Mouse (Mus musculus): Measurements from ENCODE around the gene Vezt. TPM values are rescaled to one million over a fixed set of nuclear protein-coding genes. Genes with fewer than 3 reads are reported as not detected.

Vezt gene
- polyA plus RNA-seq, 1 experiment from 2014 or later = 29.4 TPM

DNA sequence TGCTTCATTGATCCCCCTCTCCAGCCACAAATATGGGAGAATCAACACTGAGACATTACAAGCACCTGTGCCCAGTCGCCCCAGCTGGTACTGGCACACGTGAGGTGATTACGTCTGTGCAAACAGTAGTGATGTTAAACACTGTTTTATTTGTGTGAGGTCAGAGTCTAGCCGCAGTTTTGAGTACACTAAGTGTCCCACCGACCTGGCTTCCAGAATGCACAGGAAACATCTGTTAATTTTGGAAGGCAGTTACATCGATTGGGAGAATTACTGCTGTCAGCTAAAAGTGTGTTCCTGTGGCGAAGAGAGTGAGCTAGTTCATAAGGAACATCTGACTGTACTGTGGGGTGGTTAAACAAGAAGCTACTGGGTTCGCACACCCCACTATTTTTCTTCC lies 24.6 kb upstream of the Vezt start:
- WGBS = 75% methylated on average over 8 of the region's 8 CpGs
- Histone ChIP-seq H3K9ac (no peak overlapping the region), H3K4me2 (no peak overlapping the region), H3K4me1 (replicated peaks) (peaks cover 33% of the 10 kb centered on the region), H3K36me3 (no peaks in the 10 kb centered on the region), H3K27ac (ENCODE audit: poor library complexity, severe bottlenecking) (no peak overlapping the region), H3K27me3 (replicated peaks) (no peaks in the 10 kb centered on the region), H3K9me3 (replicated peaks) (no peaks in the 10 kb centered on the region), H3K4me3 (no peak overlapping the region)
- no peak for ATAC-seq (ENCODE audit: insufficient number of reproducible peaks, low FRiP score)

DNA sequence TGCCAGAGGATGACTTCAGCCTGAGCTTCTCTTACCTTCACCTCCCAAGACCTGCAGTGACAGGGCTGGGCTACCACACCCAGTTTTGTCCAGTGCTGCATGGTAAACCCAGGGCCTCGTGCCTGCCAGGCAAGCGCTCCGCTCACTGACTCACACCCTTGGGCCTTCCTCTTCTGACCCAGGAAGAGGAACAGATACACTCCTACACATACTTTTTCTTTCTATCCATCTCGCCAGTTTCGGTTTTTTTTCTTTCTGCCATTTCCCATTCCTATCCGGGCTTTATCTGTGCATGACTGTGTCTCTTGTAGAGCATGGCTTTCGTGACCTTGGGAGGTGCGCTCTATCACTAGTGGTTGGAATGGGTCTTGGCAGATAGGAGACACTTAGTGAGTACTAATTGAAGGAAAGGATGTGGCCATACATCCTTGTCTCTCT lies 24.0 kb upstream of the Vezt start:
- ATAC-seq (ENCODE audit: insufficient number of reproducible peaks, low FRiP score) = no peak; the same call in 1 of the 2 replicates
- 70% methylated on average over 8 of the region's 8 CpGs for WGBS
- peaks cover 33% of the 10 kb centered on the region for H3K4me1 ChIP-seq (replicated peaks)

DNA sequence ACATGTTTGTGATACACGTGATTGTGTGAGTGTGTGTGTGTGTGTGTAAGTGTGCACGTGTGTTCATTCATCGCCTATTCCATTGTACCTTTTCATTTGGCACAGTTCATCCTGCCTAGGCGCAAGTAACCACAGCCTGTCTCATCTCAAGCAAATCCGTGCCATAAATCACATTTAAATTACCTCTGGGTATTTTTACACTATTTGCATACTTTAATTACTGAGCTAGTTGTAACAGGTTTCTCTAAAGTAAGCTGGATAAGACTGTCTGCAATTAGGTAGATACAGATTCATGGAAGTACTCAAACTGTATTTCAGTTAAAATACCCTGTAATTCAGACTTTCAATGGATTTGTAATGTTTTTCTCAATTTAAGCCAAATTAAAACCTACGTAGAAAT lies 20.9 kb upstream of the Vezt start:
- no peak for ATAC-seq (ENCODE audit: insufficient number of reproducible peaks, low FRiP score)
- Histone ChIP-seq H3K9ac (no peak overlapping the region), H3K36me3 (no peaks in the 10 kb centered on the region), H3K9me3 (replicated peaks) (no peaks in the 10 kb centered on the region), H3K4me1 (replicated peaks) (peaks cover 21% of the 10 kb centered on the region), H3K4me2 (no peak overlapping the region), H3K27me3 (replicated peaks) (no peaks in the 10 kb centered on the region), H3K4me3 (no peak overlapping the region), H3K27ac (ENCODE audit: poor library complexity, severe bottlenecking) (no peak overlapping the region)
- WGBS = 89% methylated on average over 6 of the region's 6 CpGs

More for the DNA sequence above, 24.0 kb upstream of the Vezt start:
- H3K9ac ChIP-seq = no peak overlapping the region
- H3K4me2 ChIP-seq = no peak overlapping the region
- no peaks in the 10 kb centered on the region for H3K9me3 ChIP-seq (replicated peaks)
- H3K27ac ChIP-seq (ENCODE audit: poor library complexity, severe bottlenecking) = no peak overlapping the region
- H3K36me3 ChIP-seq = no peaks in the 10 kb centered on the region
- no peaks in the 10 kb centered on the region for H3K27me3 ChIP-seq (replicated peaks)
- H3K4me3 ChIP-seq = no peak overlapping the region

DNA sequence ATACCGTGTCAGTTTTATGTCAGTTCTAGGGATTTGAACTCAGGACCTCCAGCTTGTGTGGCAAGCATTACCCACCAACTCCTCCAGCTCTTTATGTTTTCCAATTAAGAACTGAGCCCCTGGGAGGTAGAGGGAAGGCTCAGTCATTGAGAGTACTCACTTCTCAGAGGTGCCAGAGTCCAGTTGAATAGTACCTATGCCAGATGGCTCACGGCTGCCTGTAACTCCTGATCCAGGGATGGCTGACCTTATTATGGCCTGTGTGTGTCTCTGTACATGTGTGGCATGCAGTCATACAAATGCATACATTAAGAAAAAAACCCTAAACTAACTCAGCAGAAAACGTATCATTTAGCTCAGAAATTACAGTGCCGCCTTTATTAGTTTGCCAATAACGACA lies 15.1 kb upstream of the Vezt start:
- Histone ChIP-seq H3K4me1 (replicated peaks) (peaks cover 33% of the 10 kb centered on the region), H3K4me3 (no peak overlapping the region), H3K9ac (no peak overlapping the region), H3K27me3 (replicated peaks) (no peaks in the 10 kb centered on the region), H3K4me2 (no peak overlapping the region), H3K9me3 (replicated peaks) (no peaks in the 10 kb centered on the region), H3K36me3 (peaks cover 6% of the 10 kb centered on the region), H3K27ac (ENCODE audit: poor library complexity, severe bottlenecking) (no peak overlapping the region)
- 87% methylated on average over 5 of the region's 5 CpGs for WGBS
- ATAC-seq (ENCODE audit: insufficient number of reproducible peaks, low FRiP score) = no peak

DNA sequence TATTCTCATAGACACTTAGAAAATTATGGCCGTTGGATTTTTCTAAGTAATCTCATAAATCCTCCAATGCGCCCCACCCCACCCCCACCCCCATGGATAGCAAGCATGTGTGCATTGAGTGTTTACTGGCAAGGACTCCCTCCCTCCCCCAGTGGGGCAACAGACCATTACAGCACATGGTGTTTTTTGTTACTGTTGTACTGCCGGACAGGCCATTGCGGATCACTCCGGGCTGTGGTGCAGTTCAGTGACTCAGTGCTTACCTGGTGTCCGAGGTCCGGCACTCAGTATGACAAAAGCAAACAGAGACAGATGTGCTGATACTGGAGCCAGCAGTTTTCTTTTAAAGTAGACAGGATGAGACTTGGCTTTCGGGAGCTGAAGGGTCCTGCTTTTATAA lies 13.5 kb upstream of the Vezt start:
- WGBS = 78% methylated on average over 8 of the region's 8 CpGs
- Histone ChIP-seq H3K4me2 (no peak overlapping the region), H3K4me3 (no peak overlapping the region), H3K27ac (ENCODE audit: poor library complexity, severe bottlenecking) (no peak overlapping the region), H3K36me3 (peaks cover 20% of the 10 kb centered on the region), H3K9me3 (replicated peaks) (no peaks in the 10 kb centered on the region), H3K9ac (no peak overlapping the region), H3K27me3 (replicated peaks) (no peaks in the 10 kb centered on the region), H3K4me1 (replicated peaks) (peaks cover 33% of the 10 kb centered on the region)
- no peak for ATAC-seq (ENCODE audit: insufficient number of reproducible peaks, low FRiP score)

DNA sequence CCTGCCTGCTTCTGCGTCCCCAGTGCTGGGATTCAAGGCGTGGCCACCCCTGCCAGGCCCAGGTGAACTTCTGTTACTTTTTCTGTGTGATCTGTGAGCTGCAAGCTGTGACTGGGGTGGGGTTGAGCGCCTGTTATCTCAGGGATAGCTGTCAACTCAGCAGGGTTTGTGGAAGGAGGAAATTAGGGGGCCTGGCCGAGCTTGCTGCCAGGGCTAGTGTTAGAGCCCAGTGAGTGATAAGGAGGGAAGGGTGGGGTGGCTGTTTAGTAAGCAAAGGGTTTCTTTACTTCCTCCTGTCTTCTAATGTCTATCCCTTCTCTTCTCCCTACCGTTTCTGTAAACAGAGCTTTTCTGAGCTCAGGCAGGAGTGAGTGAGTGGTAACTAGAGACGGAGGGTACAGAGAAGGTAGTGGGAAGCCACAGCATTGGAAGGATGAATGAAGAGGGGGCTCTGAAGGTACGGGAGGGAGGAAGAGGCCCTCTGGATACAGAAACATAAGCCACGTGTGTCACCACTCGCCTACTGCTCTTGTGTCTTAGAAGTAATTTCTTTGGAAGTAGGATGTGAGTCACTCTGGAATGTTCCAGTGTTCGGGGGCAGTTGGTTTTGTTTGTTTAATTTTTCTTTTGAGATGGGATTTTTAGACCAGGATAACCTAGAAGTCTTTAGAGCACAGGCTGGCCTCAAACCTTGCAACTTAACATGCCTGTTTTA lies 12.4 kb upstream of the Vezt start:
- 17% methylated on average over 10 of the region's 10 CpGs for WGBS
- Histone ChIP-seq H3K4me3 (no peak overlapping the region), H3K36me3 (peaks cover 25% of the 10 kb centered on the region), H3K9ac (no peak overlapping the region), H3K4me2 (peak overlapping the region; percentile 33), H3K9me3 (replicated peaks) (no peaks in the 10 kb centered on the region), H3K27me3 (replicated peaks) (no peaks in the 10 kb centered on the region), H3K27ac (ENCODE audit: poor library complexity, severe bottlenecking) (peak overlapping the region; percentile 55), H3K4me1 (replicated peaks) (peaks cover 33% of the 10 kb centered on the region)
- peak; percentile 88 for ATAC-seq (ENCODE audit: insufficient number of reproducible peaks, low FRiP score)

DNA sequence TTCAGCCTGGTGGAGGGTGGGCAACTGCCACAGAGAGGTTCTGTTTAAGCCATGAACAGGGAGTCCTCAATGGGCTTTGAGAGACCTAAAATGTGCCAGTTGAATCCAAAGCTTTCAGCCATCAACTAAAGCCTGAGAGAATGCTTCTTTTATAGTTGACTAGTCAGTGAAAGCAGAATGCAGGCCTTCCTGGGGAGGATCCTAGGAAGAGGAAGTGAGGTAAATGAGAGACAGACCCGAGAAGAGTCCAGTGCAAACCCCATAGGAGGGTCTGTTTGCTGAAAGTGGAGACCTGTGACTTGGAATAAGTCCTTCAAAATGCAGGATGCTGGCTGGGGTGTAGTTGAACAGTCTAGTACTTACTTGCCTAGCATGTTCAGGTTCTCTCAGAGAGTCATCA lies 11.4 kb upstream of the Vezt start:
- WGBS = 67% methylated on average over 1 of the region's 1 CpGs
- peaks cover 25% of the 10 kb centered on the region for H3K36me3 ChIP-seq
- H3K4me1 ChIP-seq (replicated peaks) = peaks cover 33% of the 10 kb centered on the region
- H3K4me3 ChIP-seq = no peak overlapping the region
- ATAC-seq (ENCODE audit: insufficient number of reproducible peaks, low FRiP score) = no peak
- no peak overlapping the region for H3K9ac ChIP-seq
- no peak overlapping the region for H3K27ac ChIP-seq (ENCODE audit: poor library complexity, severe bottlenecking)
- H3K4me2 ChIP-seq = no peak overlapping the region
- no peaks in the 10 kb centered on the region for H3K27me3 ChIP-seq (replicated peaks)
- H3K9me3 ChIP-seq (replicated peaks) = no peaks in the 10 kb centered on the region

DNA sequence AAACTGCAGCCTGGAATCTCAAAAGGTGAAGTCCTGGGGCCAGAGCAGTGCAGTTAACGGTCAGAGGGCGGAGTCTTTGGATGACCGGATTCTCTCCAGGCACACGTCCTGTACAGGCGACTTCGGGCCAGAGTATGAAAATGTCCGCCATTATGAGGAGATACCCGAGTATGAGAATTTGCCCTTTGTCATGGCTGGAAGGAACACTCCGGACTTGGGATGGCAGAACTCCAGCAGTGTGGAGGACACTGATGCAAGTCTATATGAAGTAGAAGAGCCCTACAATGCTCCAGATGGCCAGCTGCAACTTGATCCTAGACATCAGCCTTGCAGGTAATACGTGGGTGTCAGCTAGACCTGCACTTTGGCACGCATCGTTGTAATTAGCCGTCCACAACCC lies 9.7 kb upstream of the Vezt start:
- no peaks in the 10 kb centered on the region for H3K9me3 ChIP-seq (replicated peaks)
- H3K36me3 ChIP-seq = peaks cover 25% of the 10 kb centered on the region
- no peak overlapping the region for H3K4me2 ChIP-seq
- no peak overlapping the region for H3K9ac ChIP-seq
- ATAC-seq (ENCODE audit: insufficient number of reproducible peaks, low FRiP score) = no peak
- H3K27me3 ChIP-seq (replicated peaks) = no peaks in the 10 kb centered on the region
- H3K27ac ChIP-seq (ENCODE audit: poor library complexity, severe bottlenecking) = no peak overlapping the region
- H3K4me1 ChIP-seq (replicated peaks) = peaks cover 31% of the 10 kb centered on the region
- WGBS = 92% methylated on average over 13 of the region's 13 CpGs
- no peak overlapping the region for H3K4me3 ChIP-seq

DNA sequence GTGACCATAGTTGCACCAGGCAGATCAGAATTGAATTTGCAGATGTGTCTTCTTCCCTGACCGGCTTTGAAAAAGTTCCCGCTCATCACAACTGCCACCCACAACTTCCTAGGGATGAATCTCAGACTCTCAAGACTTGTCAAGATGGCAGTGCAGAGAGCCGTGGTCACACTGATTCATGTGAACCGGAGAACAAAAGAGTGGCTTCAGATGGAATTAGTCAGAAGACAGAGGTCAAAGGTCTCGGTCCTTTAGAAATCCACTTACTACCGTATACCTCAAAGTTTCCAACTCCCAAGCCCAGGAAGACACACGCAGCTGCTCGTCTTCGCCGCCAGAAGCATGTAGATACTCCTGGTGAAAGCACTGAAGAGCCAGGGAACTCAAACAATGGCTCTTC lies 8.3 kb upstream of the Vezt start:
- H3K4me3 ChIP-seq = no peak overlapping the region
- no peak overlapping the region for H3K4me2 ChIP-seq
- 83% methylated on average over 10 of the region's 10 CpGs for WGBS
- H3K9ac ChIP-seq = no peak overlapping the region
- H3K4me1 ChIP-seq (replicated peaks) = peaks cover 19% of the 10 kb centered on the region
- peaks cover 25% of the 10 kb centered on the region for H3K36me3 ChIP-seq
- no peaks in the 10 kb centered on the region for H3K27me3 ChIP-seq (replicated peaks)
- no peaks in the 10 kb centered on the region for H3K9me3 ChIP-seq (replicated peaks)
- no peak for ATAC-seq (ENCODE audit: insufficient number of reproducible peaks, low FRiP score)
- H3K27ac ChIP-seq (ENCODE audit: poor library complexity, severe bottlenecking) = no peak overlapping the region

DNA sequence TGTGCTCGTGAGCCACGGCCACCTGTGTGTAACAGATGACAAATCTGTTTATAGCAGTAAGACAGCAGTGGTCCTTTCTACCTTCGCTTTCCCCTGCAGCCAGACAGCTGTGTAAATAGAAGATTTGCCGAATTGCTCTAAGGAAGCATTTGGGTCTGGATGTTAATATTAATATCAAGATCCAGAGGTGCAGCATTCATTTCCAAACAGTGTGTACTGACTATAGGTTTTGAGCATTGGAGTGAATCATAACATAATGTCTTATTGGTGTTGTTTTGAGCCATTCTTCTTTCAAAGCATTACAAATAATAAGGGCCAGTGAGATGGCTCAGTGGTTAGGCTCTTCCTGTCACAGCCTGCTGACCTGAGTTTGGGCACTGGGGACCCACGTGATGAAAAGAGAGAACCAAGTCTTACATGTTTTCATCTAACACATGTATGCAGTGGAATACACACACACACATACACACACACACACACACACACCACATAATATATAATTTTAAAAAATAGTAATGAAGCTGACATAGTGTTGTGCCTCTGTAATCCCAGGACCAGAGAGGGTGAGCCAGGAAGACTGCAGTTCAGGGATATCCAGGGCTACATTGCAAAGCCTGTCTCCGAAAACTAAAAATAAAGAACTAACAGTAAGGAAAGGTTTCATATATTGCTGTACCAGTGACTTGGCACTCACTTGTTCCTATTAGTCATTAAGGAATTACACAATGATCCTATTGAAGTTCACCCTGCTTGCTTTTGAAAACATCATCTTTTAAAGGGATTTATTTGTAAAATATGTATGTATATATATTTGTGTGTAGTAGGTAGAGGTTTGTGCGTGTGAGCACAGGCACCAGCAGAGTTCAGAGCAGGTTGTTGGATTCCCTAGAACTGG lies 3.0 kb upstream of the Vezt start:
- Histone ChIP-seq H3K27ac (ENCODE audit: poor library complexity, severe bottlenecking) (no peak overlapping the region), H3K4me1 (replicated peaks) (peaks cover 9% of the 10 kb centered on the region), H3K4me3 (no peak overlapping the region), H3K9me3 (replicated peaks) (no peaks in the 10 kb centered on the region), H3K36me3 (no peaks in the 10 kb centered on the region), H3K4me2 (no peak overlapping the region), H3K27me3 (replicated peaks) (no peaks in the 10 kb centered on the region), H3K9ac (no peak overlapping the region)
- WGBS = 78% methylated on average over 7 of the region's 7 CpGs
- no peak for ATAC-seq (ENCODE audit: insufficient number of reproducible peaks, low FRiP score)

DNA sequence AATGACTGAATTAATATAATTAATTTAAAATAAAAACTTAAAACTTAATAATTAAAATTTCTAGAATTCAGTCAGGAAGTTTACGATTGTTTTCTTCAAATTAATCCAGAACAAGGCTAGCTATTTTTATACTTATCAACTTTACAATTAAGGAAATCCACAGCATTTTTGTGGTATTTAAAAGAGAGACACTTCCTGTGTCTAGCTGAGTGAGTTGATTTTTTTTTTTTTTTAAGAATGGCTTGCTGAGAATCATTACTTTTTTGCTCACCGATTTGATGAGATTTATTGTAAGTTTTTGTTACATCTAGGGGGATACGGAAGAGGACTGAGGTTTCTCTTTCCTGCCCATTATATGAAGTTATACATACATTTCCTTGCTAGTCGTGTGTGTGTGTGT lies 2.0 kb upstream of the Vezt start:
- WGBS = 80% methylated on average over 4 of the region's 4 CpGs
- H3K9ac ChIP-seq = no peak overlapping the region
- no peak overlapping the region for H3K27ac ChIP-seq (ENCODE audit: poor library complexity, severe bottlenecking)
- H3K4me3 ChIP-seq = no peak overlapping the region
- no peak for ATAC-seq (ENCODE audit: insufficient number of reproducible peaks, low FRiP score)
- H3K27me3 ChIP-seq (replicated peaks) = no peaks in the 10 kb centered on the region
- no peak overlapping the region for H3K4me2 ChIP-seq
- H3K36me3 ChIP-seq = no peaks in the 10 kb centered on the region
- H3K4me1 ChIP-seq (replicated peaks) = peaks cover 9% of the 10 kb centered on the region
- H3K9me3 ChIP-seq (replicated peaks) = no peaks in the 10 kb centered on the region
